Mouse (Mus musculus) CH12F3 (cell line): ENCODE data around the gene Cbx7.
"Not testable (repeated sequence)": the region's sequence is repeated elsewhere in the genome, so short reads cannot be mapped to it uniquely, and the experiment has no call there.

Experiments
- in situ Hi-C: fragments of 300-500 bp; cut with MboI; formaldehyde crosslinking; loops from 2 replicates; pipeline ENCODE4 v1.14.3; 2020; ENCODE audit warnings: low sequenced_read_pairs

The Cbx7 gene

GRCm38 (mm10) chr15:79896080-79896725 lies 74.7 kb downstream of the Cbx7 start:
- in situ Hi-C loops, result no loop called here

DNA sequence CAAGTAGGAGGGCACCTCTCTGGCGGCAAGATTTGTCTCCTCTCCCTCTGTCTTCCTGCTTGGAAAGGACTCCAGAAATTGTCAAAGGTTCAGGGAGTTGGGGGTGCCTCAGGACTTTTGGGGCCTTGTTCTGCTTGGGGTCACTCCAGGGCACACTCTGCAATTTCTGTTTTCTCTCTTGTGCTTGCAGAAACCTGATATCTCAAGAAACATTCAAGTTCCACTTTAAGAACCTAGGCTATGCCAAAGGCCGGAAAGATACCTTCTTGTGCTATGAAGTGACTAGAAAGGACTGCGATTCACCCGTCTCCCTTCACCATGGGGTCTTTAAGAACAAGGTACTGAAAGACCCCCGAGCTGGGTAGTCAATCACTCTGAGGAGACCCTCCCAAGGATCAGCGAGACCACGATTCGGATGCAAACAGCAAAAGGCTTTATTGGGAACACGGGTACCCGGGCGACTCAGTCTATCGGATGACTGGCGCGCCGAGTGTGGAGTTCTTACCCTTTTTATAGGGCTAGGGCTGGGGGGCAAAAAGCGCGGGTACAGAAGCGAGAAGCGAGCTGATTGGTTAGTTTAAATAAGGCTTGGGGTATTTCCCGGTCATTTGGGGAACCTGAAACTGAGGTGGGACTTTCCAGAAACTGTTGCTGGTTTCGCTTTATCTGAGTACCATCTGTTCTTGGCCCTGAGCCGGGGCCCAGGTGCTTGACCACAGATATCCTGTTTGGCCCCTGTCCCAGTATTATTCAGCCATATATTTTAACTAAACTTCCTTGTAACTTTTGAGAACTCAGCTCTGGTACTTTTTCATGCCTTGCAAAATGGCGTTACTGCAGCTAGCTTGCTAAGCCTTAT lies 75.5 kb downstream of the Cbx7 start:
- in situ Hi-C loops, result not testable (repeated sequence)

GRCm38 (mm10) chr15:79894343-79894742 lies 76.6 kb downstream of the Cbx7 start:
- in situ Hi-C loops, result no loop called here

DNA sequence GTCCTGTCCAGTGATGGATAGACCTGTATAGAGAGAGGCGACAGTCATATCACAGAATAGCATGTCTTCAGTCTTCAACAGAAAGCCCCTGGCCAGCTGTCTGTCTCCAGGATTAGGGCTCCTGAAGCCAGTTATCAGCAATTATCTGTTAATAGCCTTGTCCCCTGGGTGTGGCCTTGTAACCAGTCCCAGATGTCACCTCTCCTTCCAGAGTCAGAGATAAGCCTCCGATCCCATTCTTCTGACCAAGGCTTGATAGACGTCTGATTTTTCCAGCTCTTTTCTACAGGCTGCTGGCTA lies 77.1 kb downstream of the Cbx7 start:
- in situ Hi-C loops, result no loop called here

- in situ Hi-C loops, result no loop called here
Measured at GRCm38 (mm10) chr15:79892995-79893823, 77.7 kb downstream of the Cbx7 start.

GRCm38 (mm10) chr15:79892213-79892541 lies 78.7 kb downstream of the Cbx7 start:
- in situ Hi-C loops, result no loop called here

GRCm38 (mm10) chr15:79891436-79892212 lies 79.3 kb downstream of the Cbx7 start, which contains the start of gene Apobec3:
Gene Apobec3 (plus strand): TSS chr15:79891659.
- in situ Hi-C loops, result no loop called here

DNA sequence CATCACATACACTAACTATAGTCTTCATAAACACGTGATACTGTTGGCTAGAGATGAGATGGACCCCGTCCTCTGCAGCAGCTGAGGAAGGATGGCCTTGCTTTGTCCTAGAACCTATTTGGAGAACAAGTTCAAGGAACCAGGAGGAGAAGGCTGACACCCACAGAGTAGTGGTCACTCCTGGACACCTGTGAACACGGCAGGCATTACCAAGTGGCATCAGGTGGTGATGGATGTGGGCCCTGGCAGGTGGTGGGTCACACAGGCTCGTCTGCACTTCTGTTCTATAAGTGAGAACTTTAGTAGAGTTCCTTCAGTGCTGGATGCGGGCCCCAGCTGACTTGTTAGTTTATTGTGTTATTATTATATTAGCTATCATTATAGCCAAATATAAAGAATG lies 86.1 kb downstream of the Cbx7 start:
- in situ Hi-C loops, result no loop called here

DNA sequence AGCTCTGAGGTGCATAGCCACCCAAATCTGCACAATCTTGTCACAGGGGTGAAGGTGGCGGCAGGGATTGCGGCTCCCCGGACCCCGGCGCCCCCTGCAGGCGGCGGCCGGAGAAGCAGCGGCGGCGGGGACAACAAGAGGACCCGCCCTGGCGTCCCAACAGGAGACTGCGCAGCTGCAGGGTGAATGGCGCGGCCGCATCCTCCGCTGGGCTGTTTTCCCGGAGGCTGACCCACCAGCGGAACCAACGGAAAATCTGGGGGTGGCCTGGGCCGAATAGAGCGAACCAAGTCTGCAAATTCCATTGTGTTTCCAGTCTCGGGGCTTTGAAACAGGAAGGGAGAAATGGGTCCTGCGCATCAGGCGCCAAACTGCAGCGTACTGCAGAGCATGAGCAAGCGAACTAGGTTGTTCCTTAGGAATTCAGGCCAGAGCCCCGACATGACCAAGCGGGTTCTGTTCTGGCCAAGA lies 87.5 kb downstream of the Cbx7 start:
- in situ Hi-C loops, result no loop called here

- in situ Hi-C loops, result no loop called here
Measured at GRCm38 (mm10) chr15:79882623-79883267, 88.2 kb downstream of the Cbx7 start.

GRCm38 (mm10) chr15:79880477-79880876 lies 90.4 kb downstream of the Cbx7 start:
- in situ Hi-C loops, result no loop called here

GRCm38 (mm10) chr15:79879319-79879718 lies 91.6 kb downstream of the Cbx7 start:
- in situ Hi-C loops, result no loop called here

- in situ Hi-C loops, result no loop called here
Measured at GRCm38 (mm10) chr15:79878725-79879136, 92.2 kb downstream of the Cbx7 start.

GRCm38 (mm10) chr15:79875261-79875995 lies 95.5 kb downstream of the Cbx7 start:
- in situ Hi-C loops, result no loop called here

- in situ Hi-C loops, result no loop called here
Measured at GRCm38 (mm10) chr15:79873995-79874394, 96.9 kb downstream of the Cbx7 start.

GRCm38 (mm10) chr15:79873545-79873944 lies 97.4 kb downstream of the Cbx7 start:
- in situ Hi-C loops, result no loop called here

- in situ Hi-C loops, result no loop called here
Measured at GRCm38 (mm10) chr15:79867260-79868002, 103.5 kb downstream of the Cbx7 start.
